Mouse (Mus musculus): ENCODE data around the gene Gps2.

DNA sequence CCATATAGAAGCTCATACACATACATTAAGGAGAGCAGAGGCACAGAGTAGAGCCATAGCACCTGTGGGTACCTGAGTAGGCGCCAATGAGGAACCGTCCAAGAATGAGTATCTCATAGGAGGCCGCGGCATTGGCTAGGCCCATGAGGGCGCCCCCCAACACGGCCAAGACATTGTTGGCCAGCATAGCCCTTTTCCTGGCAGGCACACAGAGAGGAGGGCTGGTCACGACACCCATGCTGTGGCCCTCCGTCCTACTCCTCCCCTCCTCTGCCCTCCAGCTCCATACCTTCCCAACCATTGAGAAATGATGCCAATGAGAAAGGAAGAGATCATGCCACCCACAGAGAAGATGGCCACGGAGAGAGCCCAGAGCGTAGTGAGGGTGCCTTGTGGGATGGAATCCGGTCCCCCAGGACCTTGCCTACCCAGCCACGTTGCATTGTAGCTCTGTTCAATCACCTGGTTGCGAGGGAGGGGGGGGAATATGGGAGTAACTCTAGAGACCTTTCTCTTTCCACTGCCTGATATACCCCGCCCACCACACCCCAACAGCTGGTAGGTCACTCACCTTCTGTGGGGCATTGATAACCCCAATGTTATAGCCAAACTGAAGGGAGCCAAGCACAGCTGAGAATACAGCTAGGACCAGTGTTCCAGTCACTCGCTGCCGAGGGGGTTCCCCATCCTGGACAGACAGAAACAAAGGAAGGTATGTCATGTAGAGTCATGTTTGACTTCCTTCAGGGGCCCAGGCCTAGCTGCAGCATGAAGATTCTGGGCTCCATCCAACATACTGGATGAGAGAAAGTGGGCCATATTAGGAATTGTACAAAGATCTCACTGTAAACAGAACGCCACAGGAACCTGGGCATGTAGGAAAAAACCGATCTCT lies 32.6 kb downstream of the Gps2 start:
- no peak for TF ChIP-seq POLR2AphosphoS2 (IDR thresholded peaks at IDR 0.05; ENCODE audit: insufficient read length, low read depth)
- no peak for TF ChIP-seq POLR2A (IDR thresholded peaks at IDR 0.05; ENCODE audit: insufficient read length, low read depth)
- TF ChIP-seq E2F4 (IDR thresholded peaks at IDR 0.05; ENCODE audit: insufficient read depth) = no peak
- TF ChIP-seq MYOD1 (IDR thresholded peaks at IDR 0.05; ENCODE audit: control insufficient read depth in 1 of 3, insufficient read length in 2 of 3, low read depth in 2 of 3) = no peak
- TF ChIP-seq TCF3 (IDR thresholded peaks at IDR 0.05; ENCODE audit: insufficient read length, low read depth) = no peak

Data from myocyte (in vitro differentiated cells).